Mouse (Mus musculus) T-helper 17 cell (primary cell): ENCODE results near the gene Serf2.
"Not testable (repeated sequence)": the region's sequence is repeated elsewhere in the genome, so short reads cannot be mapped to it uniquely, and the experiment has no call there.

Experiments used
- in situ Hi-C, 2 experiments: fragments of 300-600 bp; cut with MboI, MseI; formaldehyde crosslinking; loops; 1 replicate in 1 of 2; 2 replicates in 1 of 2; pipeline ENCODE4 v1.15.1; 2025; ENCODE audit warnings: high pct_unique_total_duplicates in 2 of 2

Gene Serf2

GRCm38 (mm10) chr2:121446506-121446905, 2.5 kb upstream of the Serf2 start:
- in situ Hi-C loops = no loop called here

DNA sequence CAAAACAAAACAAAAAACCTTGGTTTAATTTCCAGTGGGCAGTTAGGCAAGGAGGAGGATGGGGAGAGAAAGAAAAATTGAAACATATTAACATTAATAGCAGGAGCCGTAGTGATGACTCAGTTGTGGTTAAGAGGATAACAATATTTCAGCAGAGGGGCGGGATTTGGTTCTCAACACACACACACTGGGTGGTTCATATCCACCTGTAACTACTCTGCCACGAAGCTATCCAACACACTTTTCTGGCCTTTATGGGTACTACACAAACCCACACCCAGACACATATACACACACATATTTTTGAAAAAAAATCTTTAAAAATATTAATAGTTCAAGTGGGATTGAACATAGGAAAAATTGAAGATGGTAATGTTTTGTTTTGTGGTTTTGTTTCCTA, 2.0 kb upstream of the Serf2 start:
- in situ Hi-C loops = no loop called here

- in situ Hi-C loops = no loop called here
Measured at GRCm38 (mm10) chr2:121448136-121448535, 859 bp upstream of the Serf2 start.

DNA sequence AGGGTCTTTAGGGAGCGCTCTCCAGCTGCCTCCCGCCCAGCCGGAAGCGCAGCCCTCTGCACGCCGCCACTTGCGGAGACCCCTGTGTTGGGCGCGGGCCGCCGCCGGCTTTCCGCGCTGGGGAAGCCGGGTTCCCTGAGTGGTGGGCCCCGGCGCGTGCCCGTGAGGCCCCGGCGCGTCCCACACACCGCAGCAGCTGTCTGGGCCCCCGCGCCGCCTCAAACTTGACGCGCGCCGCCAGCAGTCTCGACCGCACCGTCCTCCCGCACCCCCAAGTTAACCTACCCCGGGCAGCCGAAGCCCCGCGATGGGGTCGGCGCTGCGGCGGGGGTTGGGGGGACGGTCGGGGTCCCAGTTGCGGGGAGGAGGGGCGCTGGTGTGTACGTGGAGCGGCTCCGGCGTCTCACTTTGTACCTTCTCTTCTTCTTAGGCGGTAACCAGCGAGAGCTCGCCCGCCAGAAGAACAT, 583 bp downstream of the Serf2 start:
- in situ Hi-C loops = no loop called here

GRCm38 (mm10) chr2:121450093-121450492, 1.1 kb downstream of the Serf2 start:
- in situ Hi-C loops = no loop called here

- in situ Hi-C loops = no loop called here
Measured at GRCm38 (mm10) chr2:121452361-121452760, 3.4 kb downstream of the Serf2 start.

- in situ Hi-C loops = no loop called here
Measured at GRCm38 (mm10) chr2:121452990-121453389, 4.0 kb downstream of the Serf2 start, which contains the start of gene Hypk. Hypk (plus strand) TSS chr2:121453290.

DNA sequence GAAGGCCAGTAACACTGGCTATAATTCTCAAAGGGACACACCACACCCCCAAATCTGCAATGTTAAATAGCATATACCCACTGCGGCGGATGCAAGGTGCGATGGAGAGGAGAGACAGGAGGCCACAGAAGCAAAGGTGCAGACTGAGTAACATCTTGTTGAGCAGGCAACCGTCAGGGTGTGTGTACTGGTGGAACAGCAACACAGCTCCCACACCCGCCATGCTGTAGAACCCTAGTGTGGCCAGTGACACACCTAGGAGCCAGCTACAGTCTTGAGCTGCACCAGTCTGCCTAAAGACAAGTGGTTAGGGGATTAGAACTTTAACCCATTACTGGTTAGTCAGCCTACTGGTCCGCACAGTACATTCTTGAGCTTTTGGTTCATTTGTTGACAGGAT, 4.9 kb downstream of the Serf2 start:
- in situ Hi-C loops = no loop called here

- in situ Hi-C loops = loop anchor here in 1 of 2 experiments (5.0 kb wide), 1 partner anchor 42 kb away; no protein-coding TSS in a partner anchor
Measured at GRCm38 (mm10) chr2:121455534-121455933, 6.5 kb downstream of the Serf2 start.

GRCm38 (mm10) chr2:121456692-121457642, 8.0 kb downstream of the Serf2 start, which contains the start of gene Serinc4:
Serinc4 (minus strand) TSS chr2:121456781.
- in situ Hi-C loops = loop anchor here in 1 of 2 experiments (5.0 kb wide), 1 partner anchor 40 kb away; no protein-coding TSS in a partner anchor

GRCm38 (mm10) chr2:121460071-121460470, 11.1 kb downstream of the Serf2 start:
- in situ Hi-C loops = no loop called here

GRCm38 (mm10) chr2:121468982-121469381, 20.0 kb downstream of the Serf2 start:
- in situ Hi-C loops = not testable (repeated sequence)

DNA sequence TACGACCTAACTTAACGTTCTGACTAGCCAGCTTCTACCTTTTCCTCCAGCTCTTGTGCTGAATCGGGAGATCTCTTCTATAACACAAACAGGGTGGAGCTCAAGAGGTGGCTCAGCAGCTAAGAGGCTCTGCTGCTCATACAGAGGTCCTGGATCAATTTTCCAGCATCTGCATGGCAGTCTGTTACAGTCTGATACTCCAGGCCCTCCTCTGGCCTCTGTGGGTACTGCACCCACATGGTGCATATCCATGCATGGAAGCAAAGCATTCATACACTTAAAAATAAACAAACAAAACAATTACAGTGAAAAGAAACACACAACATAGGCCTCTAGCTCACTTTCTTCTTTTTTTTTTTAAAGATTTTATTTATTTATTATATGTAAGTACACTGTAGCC, 23.8 kb downstream of the Serf2 start:
- in situ Hi-C loops = loop anchor here in 1 of 2 experiments (5.0 kb wide), 1 partner anchor 35 kb away; the partner anchor contains the start of genes Mfap1a and Wdr76

GRCm38 (mm10) chr2:121473301-121474179, 24.5 kb downstream of the Serf2 start, which contains the start of gene Mfap1b:
Mfap1b (minus strand) TSS chr2:121474067.
- in situ Hi-C loops = loop anchor here in 1 of 2 experiments (5.0 kb wide), 1 partner anchor 34 kb away; the partner anchor contains the start of genes Mfap1a and Wdr76

- in situ Hi-C loops = loop anchor here in 1 of 2 experiments (5.0 kb wide), 1 partner anchor 33 kb away; the partner anchor contains the start of genes Mfap1a and Wdr76
Measured at GRCm38 (mm10) chr2:121474180-121474535, 25.2 kb downstream of the Serf2 start.

DNA sequence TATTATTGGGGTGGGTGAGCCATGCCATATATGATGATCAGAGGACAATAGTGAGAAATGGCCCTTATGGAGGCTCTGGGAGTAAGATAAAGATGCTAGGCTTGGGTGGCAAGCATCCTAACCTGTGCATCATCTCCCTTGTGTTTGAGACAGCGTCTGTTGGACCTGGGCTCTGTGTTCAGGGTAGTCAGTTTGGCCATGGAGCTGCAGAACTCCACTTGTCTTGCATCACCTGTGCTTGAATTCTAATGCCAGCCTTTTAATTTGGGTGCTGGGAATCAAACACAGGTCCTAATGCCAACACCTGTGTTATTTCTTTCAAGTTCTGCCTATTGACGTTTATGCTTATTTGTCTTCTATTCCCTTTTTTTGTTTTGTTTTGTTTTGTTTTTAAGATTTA, 26.3 kb downstream of the Serf2 start:
- in situ Hi-C loops = not testable (repeated sequence)

GRCm38 (mm10) chr2:121477491-121478266, 28.7 kb downstream of the Serf2 start:
- in situ Hi-C loops = no loop called here

GRCm38 (mm10) chr2:121480498-121480897, 31.5 kb downstream of the Serf2 start:
- in situ Hi-C loops = no loop called here

DNA sequence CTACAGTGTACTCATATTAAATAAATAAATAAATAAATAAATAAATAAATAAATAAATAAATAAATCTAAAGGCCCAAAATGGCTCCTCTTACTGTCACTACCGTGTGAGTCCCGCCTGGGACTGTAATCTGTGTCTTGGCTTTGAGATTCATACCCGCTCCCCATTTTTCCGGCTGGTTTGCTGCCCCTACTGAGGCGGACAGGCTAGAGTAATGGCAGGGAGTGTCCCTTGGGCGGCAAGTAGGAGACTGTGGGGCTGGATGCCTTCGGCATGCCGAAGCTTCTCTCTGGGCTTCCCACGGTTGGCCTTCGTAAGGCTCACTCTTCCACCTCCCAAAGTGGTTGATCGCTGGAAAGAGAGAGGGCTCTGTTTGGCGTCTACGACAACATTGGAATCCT, 31.9 kb downstream of the Serf2 start:
- in situ Hi-C loops = not testable (repeated sequence)

DNA sequence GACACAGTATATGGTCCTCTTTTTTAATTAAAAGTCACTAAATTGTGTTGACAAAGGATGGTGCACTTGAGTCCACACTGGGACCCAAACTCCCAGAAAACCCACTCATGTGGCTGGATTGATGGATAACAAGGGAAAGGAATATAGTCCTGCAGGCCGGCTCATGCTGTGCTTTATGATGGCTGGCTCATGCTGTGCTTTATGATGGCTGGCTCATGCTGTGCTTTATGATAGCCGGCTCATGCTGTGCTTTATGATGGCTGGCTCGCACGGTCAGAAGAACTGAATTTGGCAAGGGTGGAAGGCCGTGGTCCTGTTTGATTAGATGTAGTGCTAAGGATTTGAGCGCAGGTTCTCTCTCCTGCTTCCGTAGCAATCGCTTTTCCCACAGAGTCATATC, 34.6 kb downstream of the Serf2 start:
- in situ Hi-C loops = no loop called here

GRCm38 (mm10) chr2:121484403-121484802, 35.4 kb downstream of the Serf2 start:
- in situ Hi-C loops = not testable (repeated sequence)
